Mouse (Mus musculus) hindbrain, postnatal 0 days (tissue): ENCODE results near the gene Phlpp1. TPM values are rescaled to one million over a fixed set of nuclear protein-coding genes. Genes with fewer than 3 reads are reported as not detected.

ENCODE experiments used
- ATAC-seq: fragments of 200-750 bp; cut with Nextera tagmentation; 2 replicates; pipeline ENCODE4 v1.8.0; 2017; ENCODE audit warnings: mild to moderate bottlenecking, moderate TSS enrichment, moderate library complexity
- DNase-seq: peaks from one replicate; pipeline ENCODE4 v3.0.0-alpha.2; 2015; ENCODE audit warnings: low spot score
- H3K27ac ChIP-seq: fragments of 300-500 bp; sonication (generic); 2 replicates; pipeline ENCODE4 v1.5.1; 2014; ENCODE audit warnings: mild to moderate bottlenecking
- H3K27me3 ChIP-seq: fragments of 300-500 bp; sonication (generic); 2 replicates; pipeline ENCODE4 v1.6.1; 2014; ENCODE audit warnings: low read length, mixed read lengths; ENCODE audit not compliant: insufficient read depth
- H3K36me3 ChIP-seq: fragments of 300-500 bp; sonication (generic); 2 replicates; pipeline ENCODE4 v1.6.1; 2014; ENCODE audit warnings: low read length, mixed read lengths; ENCODE audit not compliant: insufficient read depth
- H3K4me1 ChIP-seq: fragments of 300-500 bp; sonication (generic); 2 replicates; pipeline ENCODE4 v1.6.1; 2014; ENCODE audit warnings: antibody characterized with exemption, low read length, mixed read lengths; ENCODE audit not compliant: insufficient read depth
- H3K4me2 ChIP-seq: fragments of 300-500 bp; sonication (generic); 2 replicates; pipeline ENCODE4 v1.6.1; 2014; ENCODE audit warnings: low read depth, mild to moderate bottlenecking, low read length, moderate library complexity, mixed read lengths
- H3K4me3 ChIP-seq: fragments of 300-500 bp; sonication (generic); 2 replicates; pipeline ENCODE4 v1.5.1; 2014; ENCODE audit warnings: low read length
- H3K9ac ChIP-seq: fragments of 300-500 bp; sonication (generic); replicated peaks from 2 replicates; pipeline ENCODE4 v1.6.1; 2014; ENCODE audit warnings: mild to moderate bottlenecking, low read length, moderate library complexity, mixed read lengths
- H3K9me3 ChIP-seq: fragments of 300-500 bp; sonication (generic); 2 replicates; pipeline ENCODE4 v1.6.1; 2016; ENCODE audit warnings: low read length, mixed read lengths
- CTCF ChIP-seq: IDR thresholded peaks from 2 replicates; pipeline ENCODE4 v1.5.1; 2016; ENCODE audit warnings: antibody characterized with exemption, control low read depth, low read depth
- WGBS: fragments of 180-500 bp; shearing (Covaris S2); extraction: QIAGEN DNeasy Blood & Tissue Kit; methylation state at CpG from one replicate; pipeline ENCODE4 v1.1.7; 2014; 5-methylcytosine and 5-hydroxymethylcytosine counted together
- polyA plus RNA-seq: library from polyadenylated mRNA; unstranded; fragments of >200 nt; fragmentation: Nextera tagmentation; extraction: Ambion mirVana; gene quantifications from 2 replicates; pipeline ENCODE4 v1.2.1, GENCODE M21; 2015
- total RNA-seq: library from RNA; depleted of rRNA; stranded (reverse); fragments of >200 nt; gene quantifications from 2 replicates; pipeline ENCODE4 v1.2.3, GENCODE M21; 2014; rRNA removed

Phlpp1 gene
- total RNA-seq (38.0 and 38.1 TPM in 2 replicates), polyA plus RNA-seq (6.0 and 6.4 TPM in 2 replicates)

DNA sequence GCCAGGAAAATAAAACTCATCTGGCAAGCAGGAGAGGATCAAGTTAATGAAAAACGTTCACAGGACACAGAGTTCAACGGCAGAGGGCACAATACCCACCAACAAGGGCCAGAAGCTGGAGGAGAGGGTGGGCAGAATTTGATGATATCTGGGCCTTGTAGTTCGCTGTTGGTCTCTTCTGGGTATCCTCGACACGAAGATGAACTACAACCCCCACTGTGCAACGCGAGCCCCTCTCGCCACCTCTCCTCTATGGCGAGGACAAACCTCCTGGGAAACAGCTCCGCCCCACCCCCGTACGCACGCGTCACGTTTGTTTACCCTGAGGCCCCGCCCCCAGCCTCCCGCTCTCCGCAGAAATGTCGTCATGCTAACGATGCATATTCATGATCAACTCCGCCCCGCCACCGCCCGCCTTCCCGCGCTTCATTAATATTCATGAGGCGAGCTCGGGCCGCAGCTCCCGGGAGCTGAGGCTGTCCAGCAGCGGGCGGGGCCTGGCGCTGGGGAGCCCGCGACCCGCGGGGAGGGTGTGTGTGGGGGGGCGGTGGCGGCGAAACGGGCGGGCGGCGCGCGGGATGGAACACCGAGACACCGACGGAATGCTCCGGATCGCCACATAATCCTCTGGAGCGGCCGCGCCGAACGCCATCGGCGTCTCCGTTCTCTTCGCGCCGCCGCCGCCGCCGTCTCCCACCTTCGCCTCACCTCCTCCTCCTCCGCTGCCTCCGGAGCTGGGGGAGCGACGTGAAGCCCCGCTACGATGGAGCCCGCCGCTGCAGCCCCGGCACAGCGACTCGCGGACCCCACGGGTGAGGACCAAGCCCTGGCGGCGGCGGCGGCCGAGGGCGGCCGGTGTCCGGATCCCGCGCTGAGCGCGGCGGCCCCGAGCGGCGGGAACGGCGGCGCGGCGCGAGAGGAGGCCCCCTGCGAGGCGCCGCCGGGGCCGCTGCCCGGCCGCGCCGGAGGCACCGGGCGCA lies at the start of gene Phlpp1:
Gene Phlpp1, plus strand, starts transcription at position 512 of the 980 bp plus-strand sequence.
- peaks cover 7% of the 10 kb centered on the region; the same call in 1 of the 2 replicates for H3K4me1 ChIP-seq
- no peaks in the 10 kb centered on the region for H3K27me3 ChIP-seq
- under 1% methylated on average over 86 of the region's 113 CpGs for WGBS
- no peaks in the 10 kb centered on the region for H3K9me3 ChIP-seq
- peak within 1 kb of the TSS; percentile 95 for H3K4me3 ChIP-seq
- peak; percentile 80 for TF ChIP-seq CTCF
- DNase-seq (peak; percentile 100), ATAC-seq (peak; percentile 99)
- H3K36me3 ChIP-seq = no peaks in the 10 kb centered on the region
- H3K4me2 ChIP-seq = peak within 1 kb of the TSS; percentile 90
- peak within 1 kb of the TSS; percentile 97 for H3K27ac ChIP-seq
- peak within 1 kb of the TSS; percentile 98 for H3K9ac ChIP-seq

DNA sequence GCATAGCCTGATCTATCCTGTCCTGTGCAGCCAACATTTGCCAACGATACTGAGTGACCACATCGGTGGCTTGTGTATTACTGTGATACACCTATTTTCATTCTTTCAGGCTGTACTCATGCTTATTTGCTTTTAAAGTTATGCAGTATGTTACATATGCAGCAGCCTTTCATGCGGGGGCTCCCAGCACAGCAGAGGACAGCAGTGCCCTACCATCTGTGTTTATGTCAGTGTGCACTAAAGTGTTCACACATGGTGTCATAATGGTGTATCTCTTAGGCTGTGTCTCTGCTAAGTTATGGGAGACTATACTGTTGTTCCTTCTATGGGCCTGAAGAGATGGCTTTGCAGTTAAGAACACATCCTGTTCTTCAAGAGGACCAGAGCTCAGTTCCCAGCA lies 45.0 kb upstream of the Phlpp1 start:
- DNase-seq = no peak
- no peak overlapping the region for H3K4me3 ChIP-seq
- no peak overlapping the region for H3K27ac ChIP-seq
- ATAC-seq = no peak
- H3K9me3 ChIP-seq = no peaks in the 10 kb centered on the region
- H3K4me2 ChIP-seq = no peak overlapping the region
- H3K36me3 ChIP-seq = no peaks in the 10 kb centered on the region
- WGBS = 97% methylated on average over 3 of the region's 3 CpGs
- TF ChIP-seq CTCF = no peak
- H3K9ac ChIP-seq = no peak overlapping the region
- no peaks in the 10 kb centered on the region for H3K4me1 ChIP-seq
- no peaks in the 10 kb centered on the region for H3K27me3 ChIP-seq

DNA sequence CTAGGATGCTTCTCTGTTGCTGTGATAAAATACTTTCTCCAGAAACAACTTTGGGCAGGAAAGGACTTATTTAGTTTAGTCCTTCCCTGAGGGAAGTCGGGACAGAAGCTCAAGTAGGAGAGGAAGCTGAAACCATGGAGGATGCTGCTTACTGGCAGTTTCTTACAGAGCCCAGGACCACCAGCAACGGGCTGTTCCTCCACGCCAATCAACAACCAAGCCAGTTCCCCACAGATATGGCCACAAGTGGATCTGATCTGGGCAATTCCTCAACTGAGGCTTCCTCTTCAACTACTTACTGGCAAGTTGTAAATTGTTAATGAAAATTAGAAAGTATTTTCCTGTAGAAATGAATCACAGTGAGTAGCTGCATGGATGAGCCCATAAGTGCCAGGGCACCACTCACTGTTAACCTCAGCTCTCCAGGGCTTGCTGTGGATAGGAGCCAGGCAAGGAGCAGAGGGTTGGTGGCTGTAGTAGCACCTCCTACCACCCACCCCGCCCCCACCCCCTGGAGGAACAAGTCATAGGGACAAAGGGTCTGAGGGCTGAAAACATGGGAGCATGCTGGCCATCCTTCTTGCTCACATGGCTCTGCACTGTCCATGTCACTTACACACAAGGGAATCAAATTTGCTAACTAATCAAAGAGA lies 39.7 kb upstream of the Phlpp1 start:
- no peaks in the 10 kb centered on the region for H3K4me1 ChIP-seq
- H3K36me3 ChIP-seq = no peaks in the 10 kb centered on the region
- no peak overlapping the region for H3K9ac ChIP-seq
- no peak for TF ChIP-seq CTCF
- H3K27ac ChIP-seq = no peak overlapping the region
- H3K4me3 ChIP-seq = no peak overlapping the region
- no peaks in the 10 kb centered on the region for H3K27me3 ChIP-seq
- H3K9me3 ChIP-seq = no peaks in the 10 kb centered on the region
- ATAC-seq = no peak
- no peak overlapping the region for H3K4me2 ChIP-seq
- DNase-seq = no peak
- 67% methylated on average over 4 of the region's 4 CpGs for WGBS

DNA sequence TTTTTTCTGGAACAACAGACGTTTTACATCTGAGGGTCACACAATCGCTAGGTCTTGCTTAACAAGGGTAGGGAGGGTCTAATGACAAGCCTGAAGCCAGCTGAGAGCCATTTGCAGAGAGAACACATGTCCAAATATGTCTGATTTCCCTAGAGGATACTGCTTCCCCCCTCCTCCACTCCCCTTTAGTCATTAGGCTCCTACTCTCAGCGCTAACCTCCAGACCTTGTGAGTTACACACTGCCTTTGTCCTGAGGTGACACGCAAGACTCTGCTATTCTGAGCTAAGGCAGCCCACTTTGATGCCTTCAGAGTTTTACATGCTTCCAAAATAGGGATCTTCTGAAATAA lies 39.2 kb upstream of the Phlpp1 start:
- no peak for DNase-seq
- Histone ChIP-seq H3K9me3 (no peaks in the 10 kb centered on the region), H3K36me3 (no peaks in the 10 kb centered on the region), H3K4me2 (no peak overlapping the region), H3K4me3 (no peak overlapping the region), H3K9ac (no peak overlapping the region), H3K27me3 (no peaks in the 10 kb centered on the region), H3K27ac (no peak overlapping the region), H3K4me1 (no peaks in the 10 kb centered on the region)
- 40% methylated on average over 4 of the region's 4 CpGs for WGBS
- no peak for TF ChIP-seq CTCF
- no peak for ATAC-seq

DNA sequence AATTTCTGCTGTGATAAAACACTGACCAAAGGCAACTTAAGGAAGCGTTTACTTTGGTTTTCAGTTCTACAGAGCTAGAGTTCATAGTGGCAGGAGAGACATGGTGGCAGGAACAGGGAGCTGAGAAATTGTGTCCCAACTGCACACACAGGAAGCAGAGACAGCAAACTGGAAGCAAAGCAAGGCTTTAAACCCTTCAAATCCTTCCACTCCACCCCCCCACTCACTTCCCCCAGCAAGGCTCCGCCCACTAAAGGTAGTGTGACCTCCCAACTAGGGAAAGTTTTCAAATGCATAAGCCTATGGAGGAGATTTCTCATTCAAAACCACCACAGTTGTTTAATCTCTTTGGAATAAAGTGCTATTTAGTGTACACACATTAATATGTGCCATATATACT lies 32.9 kb upstream of the Phlpp1 start:
- Histone ChIP-seq H3K36me3 (no peaks in the 10 kb centered on the region), H3K27me3 (no peaks in the 10 kb centered on the region), H3K4me2 (no peak overlapping the region), H3K27ac (no peak overlapping the region), H3K4me3 (no peak overlapping the region), H3K4me1 (no peaks in the 10 kb centered on the region), H3K9ac (no peak overlapping the region), H3K9me3 (no peaks in the 10 kb centered on the region)
- 98% methylated on average over 2 of the region's 2 CpGs for WGBS
- DNase-seq (no peak), ATAC-seq (no peak)
- no peak for TF ChIP-seq CTCF

DNA sequence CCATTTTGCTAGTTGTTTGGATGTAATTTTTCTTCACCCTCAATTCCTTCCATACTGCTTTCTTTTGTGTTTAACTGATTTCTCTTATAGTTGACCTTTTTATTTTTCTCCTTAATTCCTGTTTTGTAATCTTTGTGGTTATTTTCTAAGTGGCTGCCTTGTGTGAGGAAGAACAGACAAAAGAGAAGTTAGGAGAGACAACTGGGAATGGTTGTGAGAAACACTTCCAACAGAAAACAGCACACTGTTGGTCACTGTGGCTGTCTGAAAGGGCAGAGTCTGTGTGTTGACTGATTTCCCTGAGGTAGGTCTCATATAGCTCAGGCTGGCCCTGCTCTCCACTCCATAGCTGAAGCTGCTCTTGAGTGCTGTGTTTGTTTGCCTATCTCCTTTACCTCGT lies 32.4 kb upstream of the Phlpp1 start:
- ATAC-seq = no peak
- 79% methylated on average over 1 of the region's 1 CpGs for WGBS
- TF ChIP-seq CTCF = no peak

More for the DNA sequence above, 32.4 kb upstream of the Phlpp1 start:
- no peak overlapping the region for H3K4me3 ChIP-seq
- no peak overlapping the region for H3K9ac ChIP-seq
- H3K27ac ChIP-seq = no peak overlapping the region
- H3K4me2 ChIP-seq = no peak overlapping the region
- DNase-seq = no peak
- H3K4me1 ChIP-seq = no peaks in the 10 kb centered on the region
- H3K27me3 ChIP-seq = no peaks in the 10 kb centered on the region
- H3K9me3 ChIP-seq = no peaks in the 10 kb centered on the region
- H3K36me3 ChIP-seq = no peaks in the 10 kb centered on the region
